Mouse (Mus musculus) embryonic fibroblast, embryonic 13.5 days (primary cell): ENCODE measurements around the gene Pepd. TPM values are rescaled to one million over a fixed set of nuclear protein-coding genes. Genes with fewer than 3 reads are reported as not detected.
A peak's percentile ranks its signal among the peaks of the same experiment; 100 is the strongest.

Source experiments
- H3K27ac ChIP-seq: 2 replicates; pipeline ENCODE4 v1.5.1; 2012; ENCODE audit warnings: low read length, control low read depth, inconsistent platforms; ENCODE audit not compliant: insufficient read depth
- H3K4me1 ChIP-seq: 2 replicates; pipeline ENCODE4 v1.6.1; 2011; ENCODE audit warnings: low read length; ENCODE audit not compliant: control insufficient read depth, insufficient read depth
- H3K4me3 ChIP-seq: 2 replicates; pipeline ENCODE4 v1.5.1; 2011; ENCODE audit warnings: mild to moderate bottlenecking, control low read depth, low read length; ENCODE audit not compliant: insufficient read depth
- CTCF ChIP-seq: IDR thresholded peaks from 2 replicates; pipeline ENCODE4 v1.5.1; 2011; ENCODE audit warnings: mild to moderate bottlenecking, control low read depth, low read length, moderate library complexity, borderline replicate concordance; ENCODE audit not compliant: insufficient read depth
- POLR2A ChIP-seq: IDR thresholded peaks from 2 replicates; pipeline ENCODE4 v1.6.1; 2011; ENCODE audit warnings: low read depth, mild to moderate bottlenecking, control low read depth, low read length, moderate library complexity
- polyA plus RNA-seq: library from polyadenylated mRNA; stranded (reverse); fragments of >200 nt; gene quantifications from 2 replicates; pipeline ENCODE4 v1.2.4, GENCODE M21; 2011; ENCODE audit warnings: low read depth; ENCODE audit not compliant: missing spikeins, insufficient read length

Gene Pepd
- polyA plus RNA-seq, 1 experiment = 20.7 TPM

DNA sequence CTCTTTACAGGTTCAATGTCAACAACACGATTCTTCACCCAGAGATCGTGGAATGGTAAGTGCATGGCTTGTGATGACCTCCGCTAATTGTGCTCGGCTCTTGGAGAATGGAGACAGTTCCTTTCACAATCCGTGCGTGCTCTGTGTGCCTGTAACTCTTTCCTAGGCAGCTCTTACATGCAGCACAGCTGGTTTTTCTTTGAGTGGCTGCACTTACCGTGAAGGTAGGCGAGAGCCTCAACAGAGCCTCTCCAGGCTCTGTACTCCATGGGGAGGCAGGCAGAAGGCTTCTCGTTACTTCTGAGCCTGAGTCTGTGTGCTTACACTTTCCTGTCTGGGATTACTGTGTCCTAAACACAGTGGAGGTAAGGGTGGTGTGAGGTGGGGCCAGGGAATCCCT lies 42.4 kb downstream of the Pepd start:
- no peaks in the 10 kb centered on the region; the same call in 1 of the 2 replicates for H3K4me1 ChIP-seq
- TF ChIP-seq POLR2A = no peak
- no peak for TF ChIP-seq CTCF
- H3K4me3 ChIP-seq = no peak overlapping the region
- H3K27ac ChIP-seq = no peak overlapping the region

GRCm38 (mm10) chr7:34955295-34955694 lies 43.1 kb downstream of the Pepd start:
- TF ChIP-seq CTCF = no peak
- no peak for TF ChIP-seq POLR2A
- H3K4me3 ChIP-seq = no peak overlapping the region
- no peak overlapping the region for H3K27ac ChIP-seq
- H3K4me1 ChIP-seq = no peaks in the 10 kb centered on the region; the same call in 1 of the 2 replicates

DNA sequence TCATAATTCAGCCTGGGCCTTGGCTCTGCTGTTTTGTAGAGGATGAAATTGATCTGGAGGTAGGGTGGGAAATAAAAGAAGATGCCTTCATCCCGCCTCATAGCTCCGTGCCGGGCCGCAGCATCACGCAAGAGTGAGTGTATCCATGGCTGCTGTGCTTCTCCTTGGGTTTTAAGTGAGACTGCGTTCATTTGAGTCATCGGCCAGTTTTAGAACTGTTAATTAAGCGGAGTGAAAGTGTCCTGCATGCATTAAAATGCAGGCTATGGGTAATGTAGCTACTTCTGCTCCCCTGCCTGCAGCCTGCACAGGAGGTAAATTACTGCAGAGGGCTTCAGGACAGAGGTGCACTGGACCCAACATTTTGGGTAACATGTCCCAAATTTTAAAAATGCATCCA lies 45.0 kb downstream of the Pepd start:
- Histone ChIP-seq H3K4me3 (no peak overlapping the region), H3K27ac (no peak overlapping the region), H3K4me1 (no peaks in the 10 kb centered on the region; the same call in 1 of the 2 replicates)
- TF ChIP-seq POLR2A = no peak
- TF ChIP-seq CTCF = no peak

GRCm38 (mm10) chr7:34963889-34964645 lies 51.9 kb downstream of the Pepd start:
- Histone ChIP-seq H3K27ac (no peak overlapping the region), H3K4me3 (no peak overlapping the region), H3K4me1 (peaks cover 8% of the 10 kb centered on the region)
- TF ChIP-seq CTCF (no peak), POLR2A (no peak)

DNA sequence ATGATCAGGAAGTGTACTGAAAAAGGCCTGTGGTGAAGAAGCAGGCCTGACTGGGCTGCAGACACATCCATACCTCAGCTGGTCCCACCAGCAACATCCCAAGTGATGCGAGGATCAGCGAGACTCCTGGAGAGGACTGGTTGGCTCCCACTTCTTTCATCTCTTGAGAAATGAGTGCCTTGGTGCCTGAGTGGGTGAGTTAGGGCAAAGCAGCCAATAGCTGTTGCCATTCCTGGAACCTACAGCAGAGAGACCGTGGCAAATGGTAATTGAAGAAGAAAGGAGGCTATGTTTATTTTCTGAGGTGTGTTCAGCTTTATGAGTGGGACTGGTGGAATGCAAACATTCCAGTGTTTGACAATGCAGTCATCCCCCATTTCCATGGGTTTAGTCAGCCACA lies 55.2 kb downstream of the Pepd start:
- no peak overlapping the region for H3K4me3 ChIP-seq
- peaks cover 8% of the 10 kb centered on the region for H3K4me1 ChIP-seq
- TF ChIP-seq CTCF (no peak), POLR2A (no peak)
- no peak overlapping the region for H3K27ac ChIP-seq

DNA sequence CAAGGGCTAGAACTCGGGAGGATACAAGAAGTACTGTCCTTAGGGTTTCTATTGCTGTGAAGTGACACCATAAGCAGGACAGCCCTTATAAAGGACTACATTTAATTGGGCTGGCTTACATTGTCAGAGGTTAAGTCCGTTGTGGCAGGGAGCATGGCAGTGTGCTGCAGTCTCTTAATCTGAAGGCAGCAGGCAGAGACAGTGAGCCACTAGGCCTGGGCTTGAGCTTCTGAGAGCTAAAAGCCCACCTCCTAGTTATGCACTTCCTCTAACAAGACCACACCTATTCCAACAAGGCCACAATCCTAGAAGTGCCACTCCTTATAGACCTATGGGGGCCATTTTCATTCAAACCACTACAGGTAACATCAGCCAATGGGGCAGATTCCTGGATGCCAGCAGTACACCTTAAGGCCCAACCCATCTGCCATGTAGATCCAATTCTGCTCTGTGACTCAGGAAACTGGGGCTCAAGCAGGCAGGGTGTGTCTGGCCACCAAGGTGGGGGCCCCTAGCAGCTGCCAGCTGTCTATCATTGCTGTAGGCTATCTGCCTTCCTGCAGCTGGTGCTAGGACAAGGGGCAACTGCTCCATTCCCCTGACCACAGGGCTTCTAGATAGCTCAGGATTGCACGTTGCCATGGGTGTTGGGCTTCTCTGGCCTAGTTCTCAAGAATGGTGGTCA lies 56.7 kb downstream of the Pepd start:
- H3K4me1 ChIP-seq = peaks cover 18% of the 10 kb centered on the region
- no peak for TF ChIP-seq CTCF
- TF ChIP-seq POLR2A = no peak
- H3K27ac ChIP-seq = no peak overlapping the region
- H3K4me3 ChIP-seq = no peak overlapping the region

DNA sequence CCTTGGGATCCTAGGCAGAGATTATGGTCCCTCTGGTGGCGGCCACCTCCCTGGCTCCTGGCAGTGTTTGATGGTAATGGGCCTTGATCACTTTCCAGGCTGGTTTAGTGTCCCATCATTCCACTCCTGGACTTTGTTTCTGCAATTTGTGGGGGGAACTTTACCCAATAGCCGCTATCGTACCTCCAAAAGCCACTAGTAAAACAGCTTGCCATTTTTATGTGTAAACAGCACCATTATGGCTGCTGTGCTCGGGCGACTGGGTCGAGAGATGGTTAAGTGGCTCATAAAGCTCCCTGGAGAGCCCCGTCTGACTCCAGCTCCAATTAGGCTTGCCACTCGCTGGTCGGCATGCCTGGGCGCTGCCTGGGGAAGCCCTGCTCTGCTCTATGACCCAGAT lies 59.6 kb downstream of the Pepd start:
- Histone ChIP-seq H3K27ac (no peak overlapping the region), H3K4me3 (no peak overlapping the region), H3K4me1 (peaks cover 18% of the 10 kb centered on the region)
- TF ChIP-seq CTCF (no peak), POLR2A (no peak)

DNA sequence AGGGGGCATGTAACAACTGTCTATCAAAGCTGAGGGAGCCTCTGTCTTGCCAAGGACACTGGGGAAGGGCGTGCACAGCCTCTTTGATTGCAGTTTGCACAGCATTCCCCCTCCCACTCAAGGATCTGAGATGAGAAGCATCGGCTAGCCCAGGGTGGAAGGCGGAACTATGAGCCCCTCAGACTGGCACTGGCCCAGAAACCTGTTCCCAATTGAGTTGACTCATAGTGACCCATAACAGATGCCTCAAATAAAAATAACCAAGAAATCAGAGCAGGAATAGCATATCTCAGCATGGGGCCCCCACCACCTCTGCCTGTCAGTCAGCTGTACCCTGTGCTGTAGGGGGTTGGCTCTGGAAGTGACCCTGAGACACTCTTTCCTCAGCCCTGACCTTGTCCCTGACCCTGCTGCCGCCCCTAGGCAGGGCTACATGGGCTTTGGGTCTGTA lies 60.8 kb downstream of the Pepd start:
- TF ChIP-seq POLR2A = no peak
- TF ChIP-seq CTCF = no peak
- Histone ChIP-seq H3K27ac (peak overlapping the region; percentile 68; the same call in 1 of the 2 replicates), H3K4me3 (no peak overlapping the region), H3K4me1 (peaks cover 10% of the 10 kb centered on the region)

DNA sequence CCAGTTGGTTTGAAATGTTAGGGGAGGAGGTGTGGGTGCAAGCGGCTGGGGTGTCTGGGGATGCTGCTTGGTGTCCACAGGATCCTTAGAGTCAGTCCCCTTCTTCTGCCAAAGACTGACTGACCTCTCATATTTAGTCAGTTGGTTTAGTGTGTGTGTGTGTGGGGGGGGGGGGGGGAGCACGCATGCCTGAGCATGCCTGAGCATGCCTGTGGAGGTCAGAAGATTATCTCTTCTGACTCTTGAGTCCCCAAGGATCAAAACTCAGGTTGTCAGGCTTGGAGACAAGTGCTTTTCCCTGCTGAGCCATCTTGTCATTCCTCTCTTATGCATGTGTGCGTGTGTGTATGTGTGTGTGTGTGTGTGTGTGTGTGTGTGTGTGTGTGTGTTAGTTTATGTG lies 61.7 kb downstream of the Pepd start:
- Histone ChIP-seq H3K27ac (peak overlapping the region; percentile 68; the same call in 1 of the 2 replicates), H3K4me3 (no peak overlapping the region), H3K4me1 (peaks cover 10% of the 10 kb centered on the region)
- no peak for TF ChIP-seq POLR2A
- no peak for TF ChIP-seq CTCF

DNA sequence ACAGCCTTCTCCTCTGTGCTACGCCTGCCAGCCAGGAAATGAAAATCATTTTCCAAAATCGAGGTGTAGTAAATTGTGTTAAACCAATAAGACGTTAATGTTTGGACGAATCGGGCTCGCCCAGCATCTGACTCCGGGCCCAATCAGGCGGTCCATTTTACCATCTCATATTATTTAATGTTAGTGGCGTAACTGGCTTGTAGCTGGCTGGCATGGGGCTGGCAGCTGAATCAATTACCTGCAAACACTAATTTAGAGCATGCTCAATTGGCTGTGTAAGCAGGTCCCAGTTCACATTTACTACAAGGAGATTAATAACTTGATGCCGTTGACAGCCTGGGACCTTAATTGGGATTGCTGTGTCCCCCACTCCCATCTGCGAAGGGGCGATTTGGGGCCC lies 63.7 kb downstream of the Pepd start:
- Histone ChIP-seq H3K4me1 (peaks cover 10% of the 10 kb centered on the region), H3K4me3 (no peak overlapping the region), H3K27ac (no peak overlapping the region)
- TF ChIP-seq CTCF = no peak
- TF ChIP-seq POLR2A = no peak
